ENCODE assay signal across 9 mouse cellular contexts in genomic region chr7:72362690-72363089, GRCm38 (mm10). TPM values are rescaled to one million over a fixed set of nuclear protein-coding genes. Genes with fewer than 3 reads are reported as not detected.
DNase-seq lines count a peak whose midpoint lies in the region; ATAC-seq lines count a peak whose summit lies in the region.
"Had no signal": no experiment of that assay in that cellular context is flagged by ENCODE, and none has a peak within 500 bp of the region (broad histone marks: within the 10 kb centered on the region; RNA-seq: fewer than 3 reads in every experiment).

No protein-coding gene starts in this region.

- H3K4me1 ChIP-seq in midbrain, embryonic 11.5 days (ENCODE audit: control insufficient read depth, insufficient read depth, low read length), result no peaks in the 10 kb centered on the region
- no peaks in the 10 kb centered on the region for H3K4me1 ChIP-seq in midbrain, embryonic 16.5 days (ENCODE audit: control insufficient read depth, insufficient read depth, low read length)
- H3K4me1 ChIP-seq: heart, embryonic 15.5 days had no signal

- no peak overlapping the region for H3K27ac ChIP-seq in midbrain, embryonic 11.5 days (ENCODE audit: low read depth, low read length)
- no peak overlapping the region for H3K27ac ChIP-seq in midbrain, embryonic 16.5 days (ENCODE audit: low read length)
- H3K27ac ChIP-seq: heart, embryonic 15.5 days had no signal

- no peaks in the 10 kb centered on the region for H3K36me3 ChIP-seq in midbrain, embryonic 11.5 days (ENCODE audit: control insufficient read depth, insufficient read depth, low read length)
- H3K36me3 ChIP-seq in midbrain, embryonic 16.5 days (ENCODE audit: control insufficient read depth, insufficient read depth, low read length), result no peaks in the 10 kb centered on the region
- H3K36me3 ChIP-seq: heart, embryonic 15.5 days had no signal

- no peak for ATAC-seq in midbrain, embryonic 11.5 days (ENCODE audit: low FRiP score)
- ATAC-seq in midbrain, embryonic 16.5 days, result no peak
- peak; percentile 72 for ATAC-seq in frontal cortex, adult (ENCODE audit: low TSS enrichment)

- H3K9ac ChIP-seq in midbrain, embryonic 11.5 days (ENCODE audit: low read length), result no peak overlapping the region
- H3K9ac ChIP-seq in midbrain, embryonic 16.5 days (ENCODE audit: low read depth, low read length), result no peak overlapping the region
- H3K9ac ChIP-seq: heart, embryonic 15.5 days had no signal

- no peaks in the 10 kb centered on the region for H3K9me3 ChIP-seq in midbrain, embryonic 11.5 days (ENCODE audit: control insufficient read depth, low read length)
- no peaks in the 10 kb centered on the region for H3K9me3 ChIP-seq in midbrain, embryonic 16.5 days (replicated peaks; ENCODE audit: control insufficient read depth, low read length, poor library complexity, severe bottlenecking)
- H3K9me3 ChIP-seq: heart, embryonic 15.5 days had no signal

- WGBS in midbrain, embryonic 11.5 days, result 23% methylated on average over 3 of the region's 3 CpGs
- 19% methylated on average over 3 of the region's 3 CpGs for WGBS in midbrain, embryonic 16.5 days

- peak; percentile 99 for DNase-seq in midbrain, embryonic 11.5 days (ENCODE audit: low spot score, missing footprints)
- DNase-seq in adrenal gland, postnatal 4 days (ENCODE audit: low spot score in 2 of 2), result peak; percentile 13 to 40
- DNase-seq in kidney, postnatal 10 days, result peak; percentile 85
- peak; percentile 30 to 54 for DNase-seq in lung, adult 18-20 months
- peak; percentile 79 for DNase-seq in right cerebral cortex, adult 2 months (ENCODE audit: low spot score in 2 of 2)
- peak; percentile 63 for DNase-seq in urinary bladder, adult 2 months (ENCODE audit: low spot score)

- no peaks in the 10 kb centered on the region for H3K27me3 ChIP-seq in midbrain, embryonic 11.5 days (ENCODE audit: control insufficient read depth, insufficient read depth, low read length)
- no peaks in the 10 kb centered on the region for H3K27me3 ChIP-seq in midbrain, embryonic 16.5 days (ENCODE audit: control insufficient read depth, insufficient read depth, low read depth, low read length)
- H3K27me3 ChIP-seq: heart, embryonic 15.5 days had no signal

- H3K4me2 ChIP-seq in midbrain, embryonic 11.5 days, result no peak overlapping the region
- H3K4me2 ChIP-seq in midbrain, embryonic 16.5 days (ENCODE audit: low read length), result no peak overlapping the region
- H3K4me2 ChIP-seq: heart, embryonic 15.5 days had no signal

- no peak overlapping the region for H3K4me3 ChIP-seq in midbrain, embryonic 11.5 days (ENCODE audit: low read depth, low read length)
- H3K4me3 ChIP-seq in midbrain, embryonic 16.5 days (ENCODE audit: low read depth, low read length), result no peak overlapping the region
- H3K4me3 ChIP-seq: heart, embryonic 15.5 days had no signal

RNA-seq across cellular contexts. Expression of gene Mctp2, which starts 56.3 kb away (rescaled TPM):
- 0.55 and 0.84 TPM in 2 replicates for polyA plus RNA-seq in midbrain, embryonic 11.5 days (2014; fragmentation: Nextera tagmentation; extraction: Ambion mirVana)
- 0.25 and 0.34 TPM in 2 replicates for polyA plus RNA-seq in midbrain, embryonic 16.5 days (2015; fragmentation: Nextera tagmentation; extraction: Ambion mirVana)
- 1 to 10 TPM; 2.8 to 3.0 TPM for total RNA-seq in adrenal gland, postnatal 4 days (2021)
- polyA plus RNA-seq in urinary bladder, adult 2 months (2012; rRNA removed), result 4.5 and 4.9 TPM in 2 replicates

Comparison
In these comparisons a context has a peak if more than half of its experiments do, and no peak if none do; other contexts are left out.
1. DNase-seq: peak in every context shown above with its lines; median percentile 99 in midbrain, embryonic 11.5 days; 85 in kidney, postnatal 10 days; 79 in right cerebral cortex, adult 2 months; 63 in urinary bladder, adult 2 months; 42 in lung, adult 18-20 months; 26 in adrenal gland, postnatal 4 days.